Mouse (Mus musculus) ES-CJ7 (cell line): ENCODE data around the gene Pou1f1.

Experiments used
- DNase-seq: peaks from one replicate; pipeline ENCODE4 v3.0.0; 2011; ENCODE audit warnings: low read depth, low spot score

Gene Pou1f1

DNA sequence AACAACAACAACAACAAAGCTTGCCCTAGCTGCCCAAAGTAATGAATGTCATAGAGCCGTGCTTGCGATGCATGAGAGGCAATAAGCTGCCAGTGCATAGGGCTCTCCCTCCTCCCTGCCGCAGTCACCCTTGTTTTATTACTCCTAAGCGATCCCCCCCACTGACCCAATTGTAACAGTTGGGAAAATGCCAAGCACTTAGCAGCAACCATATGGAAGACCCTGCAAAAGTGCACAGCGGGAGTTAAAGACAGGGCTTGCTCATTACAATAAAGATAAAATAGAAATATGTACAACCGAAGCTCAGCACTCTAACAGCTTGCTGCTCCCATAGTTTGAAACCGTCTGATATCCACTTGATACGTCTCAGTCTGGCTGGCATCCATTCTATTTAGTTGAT lies 44.0 kb downstream of the Pou1f1 start:
- no peak for DNase-seq

DNA sequence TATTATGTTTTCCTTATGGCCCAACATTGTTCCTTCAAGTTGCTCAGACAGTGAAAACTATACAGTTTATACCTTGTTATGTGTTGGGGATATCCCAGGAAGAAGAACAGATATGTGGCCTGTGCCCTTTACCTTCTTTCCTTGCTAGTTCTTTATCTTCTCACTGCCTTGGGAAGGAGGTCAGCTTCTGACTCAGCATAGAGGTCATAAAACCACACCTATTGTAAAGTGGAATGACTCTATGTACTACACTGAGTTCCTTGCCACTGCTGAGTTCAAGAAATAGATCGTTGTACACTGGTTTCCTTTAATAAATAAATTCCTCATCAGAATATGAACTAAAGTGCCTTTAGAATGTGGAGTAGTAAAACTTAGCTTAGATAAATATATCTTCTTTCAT lies 44.6 kb downstream of the Pou1f1 start:
- DNase-seq: no peak

DNA sequence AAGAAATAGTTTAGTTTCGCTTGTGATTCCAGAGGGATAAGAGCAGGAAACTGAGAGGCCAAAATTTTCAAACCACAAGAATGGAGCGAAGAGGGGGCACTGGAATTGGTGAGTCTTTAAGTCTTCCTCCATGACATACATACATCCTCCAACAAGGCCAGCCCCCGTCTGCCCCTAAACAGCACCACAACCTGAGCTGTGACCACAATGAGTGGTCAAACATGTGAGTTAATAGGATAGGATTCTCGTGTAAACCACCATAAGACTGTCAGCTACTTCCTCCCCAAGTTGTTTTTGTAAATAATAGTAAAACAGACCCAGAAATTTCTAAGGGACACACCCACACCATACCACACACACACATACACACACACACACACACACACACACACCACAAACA lies 48.5 kb downstream of the Pou1f1 start:
- no peak for DNase-seq

DNA sequence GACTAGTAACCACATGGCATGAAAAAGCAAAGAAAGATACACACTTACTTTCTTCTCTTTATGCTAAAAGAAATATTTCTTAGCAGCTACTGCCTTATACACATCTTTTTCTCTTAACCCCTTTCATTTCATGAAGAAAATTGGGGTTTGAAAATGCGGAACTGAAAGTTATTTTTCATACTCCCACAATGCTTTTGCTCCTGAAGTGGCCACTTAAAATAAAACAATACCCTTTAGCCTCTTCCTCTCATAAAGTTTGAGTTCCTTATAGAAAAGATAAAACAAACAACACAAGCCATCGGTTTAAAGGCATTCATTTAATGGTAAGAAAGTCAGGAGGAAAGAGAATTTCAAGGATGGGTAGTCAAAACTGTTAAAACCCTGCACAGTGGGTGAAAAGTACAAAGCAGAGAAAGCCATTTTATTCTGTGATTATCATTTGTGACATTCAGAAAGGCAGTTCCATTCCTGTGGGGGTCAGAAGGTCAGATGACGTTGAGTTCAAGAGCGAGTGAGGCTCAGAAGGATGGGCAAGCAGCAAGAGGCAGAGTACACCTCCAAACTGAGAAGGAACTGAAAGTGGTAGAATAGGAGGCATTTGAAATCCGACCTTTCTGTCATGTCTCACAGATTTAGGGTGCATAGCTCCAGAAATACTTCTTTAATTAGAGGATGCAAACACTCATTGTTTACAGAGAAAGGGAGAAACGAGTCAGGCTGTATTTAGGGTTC lies 57.2 kb downstream of the Pou1f1 start:
- DNase-seq: no peak
